Mouse (Mus musculus) mouse embryonic stem cell (cell line): ENCODE data around the gene Necab2.

ENCODE experiments used
- in situ Hi-C, 2 experiments: fragments of 300-500 bp; cut with MboI; formaldehyde crosslinking; loops; 1 replicate in 1 of 2; 3 replicates in 1 of 2; pipeline ENCODE4 v1.14.3; 2019 to 2020; ENCODE audit warnings: low sequenced_read_pairs in 2 of 2, low pct_unique_long_range_greater_than_20kb in 1 of 2, mixed read lengths in 1 of 2; ENCODE audit not compliant: unreplicated experiment in 1 of 2

The Necab2 gene

DNA sequence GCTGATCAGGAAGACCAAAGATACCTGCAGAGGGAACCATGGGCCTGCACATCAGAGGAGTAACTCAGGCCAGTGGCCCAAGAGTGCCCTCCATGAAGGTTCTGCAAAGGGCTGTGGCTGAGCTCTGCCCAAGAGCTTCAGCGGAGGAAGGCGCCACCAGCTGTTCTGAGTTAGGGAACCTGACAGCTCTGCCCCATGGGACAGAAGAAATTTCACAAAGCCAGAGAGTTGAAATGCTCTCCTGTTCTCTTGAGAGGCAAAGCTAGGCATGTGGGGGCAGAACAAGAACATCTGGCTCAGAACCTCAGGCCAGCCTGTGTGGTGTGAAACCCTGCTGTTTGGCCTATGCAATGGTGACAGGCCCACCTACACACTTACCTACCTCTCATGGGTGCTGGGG is 53.3 kb downstream of the Necab2 start:
- in situ Hi-C loops, result loop anchor here in 1 of 2 experiments (5.0 kb wide), 1 partner anchor 48 kb away; no protein-coding TSS in a partner anchor

DNA sequence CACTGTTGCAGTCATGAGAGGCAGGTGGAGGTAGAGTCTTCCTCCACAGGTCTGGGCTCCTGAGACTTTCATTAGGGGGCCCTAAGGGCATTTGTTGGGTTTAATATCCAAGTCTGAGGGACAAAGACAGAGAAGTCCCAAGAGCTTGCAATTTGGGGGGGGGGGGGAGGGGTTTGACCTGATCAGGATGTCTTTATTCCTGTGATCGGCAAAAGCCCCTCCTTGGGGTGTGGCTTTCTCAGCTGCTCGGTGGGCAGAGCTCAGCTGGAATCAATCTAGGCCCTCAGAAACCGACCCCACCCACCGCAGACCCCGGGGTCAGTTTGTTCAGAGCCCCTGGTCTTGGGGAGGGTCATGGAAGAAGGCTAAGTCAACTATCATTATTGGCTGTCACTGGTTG is 55.1 kb downstream of the Necab2 start, which contains the start of gene Slc38a8:
Gene Slc38a8, minus strand, starts transcription at position 101 of the 400 bp plus-strand sequence.
- in situ Hi-C loops, result no loop called here

DNA sequence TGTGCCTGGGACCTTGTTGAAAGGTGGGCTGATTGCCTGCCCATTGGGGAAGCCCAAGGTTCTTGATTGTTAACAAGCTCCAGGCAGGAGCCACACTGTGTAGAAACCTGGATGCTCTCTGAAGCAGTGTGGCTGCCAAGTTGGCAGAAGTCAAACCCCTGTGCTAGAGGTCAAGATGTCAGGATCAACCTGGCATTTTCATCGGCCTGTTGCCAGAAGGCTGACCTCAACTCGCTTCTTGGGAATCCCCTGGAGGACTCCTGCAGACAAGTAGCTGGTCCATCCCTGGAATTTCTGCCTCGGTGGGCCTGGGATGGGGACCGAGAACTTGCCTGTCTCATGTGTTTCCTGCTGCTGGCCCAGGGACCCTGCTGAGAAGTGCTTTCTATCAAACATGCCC is 55.6 kb downstream of the Necab2 start:
- in situ Hi-C loops, result no loop called here

DNA sequence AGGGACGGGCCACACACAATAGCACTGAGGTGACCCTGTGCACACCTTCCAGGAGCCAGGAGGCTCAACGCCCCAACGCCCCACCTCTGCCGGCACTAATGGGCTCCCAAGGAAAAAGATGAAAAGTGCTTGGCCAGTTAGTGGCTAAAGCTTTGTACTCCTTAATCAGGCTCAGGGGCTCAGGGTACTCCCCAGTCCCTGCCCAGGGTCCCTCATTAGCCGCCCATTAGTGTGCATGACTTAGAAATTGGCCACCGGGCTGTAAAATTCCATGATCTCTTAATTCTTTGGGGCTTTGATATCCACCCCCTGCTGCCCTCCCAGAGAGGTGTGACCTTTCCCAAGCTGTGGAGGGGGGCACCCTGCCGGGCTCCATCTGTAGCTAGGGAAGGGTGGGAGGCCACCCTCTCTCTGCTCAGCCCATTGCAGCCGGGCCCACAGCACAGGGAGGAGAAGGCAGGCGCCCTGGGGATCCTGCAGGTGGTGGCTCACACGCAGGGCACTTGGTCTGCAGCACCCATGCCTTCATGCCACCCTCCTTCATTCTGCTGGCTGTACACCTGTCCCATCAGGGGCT is 56.8 kb downstream of the Necab2 start:
- in situ Hi-C loops, result no loop called here

DNA sequence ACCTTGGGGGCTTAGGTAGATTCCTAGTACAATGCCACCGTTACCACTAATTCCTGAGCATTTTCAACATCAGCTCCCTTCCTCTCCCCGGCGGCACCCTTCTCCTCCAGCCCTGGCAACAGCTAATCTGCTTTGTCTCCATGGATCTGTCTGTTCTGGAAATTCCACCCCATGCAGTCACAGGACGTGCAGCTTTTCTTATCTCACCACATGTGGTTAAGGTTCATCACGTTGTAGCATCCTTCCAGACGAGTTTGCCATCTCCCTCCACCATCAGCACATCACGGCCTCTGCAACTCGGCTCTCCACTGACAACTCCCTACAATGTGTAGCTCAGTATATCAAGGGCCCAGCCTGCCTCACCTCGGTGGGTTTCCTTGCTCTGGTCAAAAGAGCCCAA is 59.0 kb downstream of the Necab2 start:
- in situ Hi-C loops, result no loop called here

DNA sequence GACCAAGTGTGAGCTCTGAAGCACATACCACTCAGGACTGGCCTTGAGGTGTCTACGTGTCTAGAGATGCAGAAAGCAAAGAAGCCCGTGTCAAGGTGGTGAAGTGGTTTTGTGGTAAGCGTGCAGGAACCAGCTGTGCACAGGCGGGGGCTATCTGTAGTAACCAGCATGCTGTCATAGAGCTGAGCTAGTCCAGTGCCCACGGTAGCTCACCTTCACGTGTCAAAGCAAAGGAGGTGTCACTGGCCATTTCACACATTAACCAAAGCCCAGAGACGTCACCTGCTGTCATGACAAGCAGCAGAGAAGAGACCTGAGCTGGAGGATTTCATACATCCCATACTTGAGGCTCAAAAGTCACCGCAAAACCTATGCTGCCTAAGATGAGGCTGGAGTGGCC is 59.6 kb downstream of the Necab2 start:
- in situ Hi-C loops, result no loop called here

DNA sequence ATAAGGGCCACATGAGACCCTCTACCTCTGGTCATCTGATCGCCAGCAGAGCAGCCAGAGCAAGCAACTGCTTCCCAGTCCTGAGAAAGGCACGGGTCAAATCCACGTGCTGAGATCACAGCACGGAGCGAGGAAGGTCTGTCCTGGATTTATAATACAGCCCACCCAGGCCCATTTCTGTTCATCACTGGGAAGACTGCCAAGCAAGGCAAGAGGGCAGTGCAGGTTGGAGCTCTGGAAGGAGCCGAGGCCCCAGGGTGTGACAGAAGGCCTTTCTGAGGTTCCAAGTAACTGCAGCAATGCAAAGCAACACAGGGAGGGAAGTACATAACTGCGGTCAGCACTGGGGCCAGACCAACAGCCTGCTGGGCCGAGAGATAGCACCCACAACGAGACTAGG is 64.0 kb downstream of the Necab2 start:
- in situ Hi-C loops, result no loop called here

DNA sequence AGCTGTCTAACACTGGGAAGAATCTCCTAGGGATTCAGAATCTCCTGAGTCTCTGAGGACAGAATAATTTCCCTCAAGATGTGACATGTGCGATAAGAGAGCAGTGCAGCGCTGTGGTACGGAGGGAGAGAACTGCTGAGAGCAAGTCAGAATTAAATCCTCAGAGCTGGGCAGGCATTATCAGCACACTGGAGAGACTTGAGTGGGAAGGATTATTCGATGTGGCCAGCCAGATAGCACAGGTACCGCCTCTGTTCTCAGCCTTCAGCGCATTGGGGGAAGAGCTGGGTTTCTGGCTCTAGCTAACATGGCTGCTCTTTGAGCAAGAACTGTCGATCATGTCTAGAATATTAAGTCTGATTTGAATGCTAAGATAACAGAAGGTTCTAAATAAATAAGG is 65.2 kb downstream of the Necab2 start:
- in situ Hi-C loops, result no loop called here

DNA sequence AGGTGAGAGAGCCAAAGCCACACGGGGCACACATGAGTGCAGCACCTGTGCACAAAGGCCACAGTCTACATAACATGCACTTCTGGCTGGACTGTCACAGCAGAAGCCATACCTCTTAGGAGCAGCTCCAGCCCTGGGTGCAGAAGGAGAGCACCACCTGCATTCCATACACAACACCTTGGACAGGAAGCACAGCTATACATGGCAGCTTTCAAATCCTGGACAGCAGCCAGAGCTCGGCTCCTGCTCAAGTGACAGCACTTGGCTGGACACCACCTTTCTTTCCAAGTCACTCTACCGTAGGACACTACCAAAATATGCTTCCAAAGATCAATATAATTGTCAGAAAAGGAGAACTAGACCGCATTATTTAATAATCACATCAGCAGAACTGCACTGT is 66.9 kb downstream of the Necab2 start:
- in situ Hi-C loops, result no loop called here

DNA sequence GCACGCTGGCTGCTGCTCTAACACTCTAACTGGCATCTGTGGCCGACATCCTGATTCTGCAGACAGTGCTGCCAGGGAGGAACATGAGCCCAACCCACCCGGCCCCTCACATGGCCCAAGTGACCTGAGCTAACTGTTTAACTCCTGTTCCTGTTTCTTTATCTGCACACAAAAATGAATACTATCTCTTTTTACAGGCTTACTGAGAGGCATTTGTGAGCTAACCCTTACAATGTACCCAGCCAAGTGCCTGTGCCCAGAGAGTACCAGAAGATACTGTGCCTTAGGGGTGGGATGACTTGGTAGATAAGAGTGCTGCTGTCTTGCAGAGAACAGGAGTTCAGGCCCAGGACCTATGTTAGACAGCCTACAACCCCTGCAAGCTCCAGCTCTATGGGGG is 68.4 kb downstream of the Necab2 start:
- in situ Hi-C loops, result no loop called here

DNA sequence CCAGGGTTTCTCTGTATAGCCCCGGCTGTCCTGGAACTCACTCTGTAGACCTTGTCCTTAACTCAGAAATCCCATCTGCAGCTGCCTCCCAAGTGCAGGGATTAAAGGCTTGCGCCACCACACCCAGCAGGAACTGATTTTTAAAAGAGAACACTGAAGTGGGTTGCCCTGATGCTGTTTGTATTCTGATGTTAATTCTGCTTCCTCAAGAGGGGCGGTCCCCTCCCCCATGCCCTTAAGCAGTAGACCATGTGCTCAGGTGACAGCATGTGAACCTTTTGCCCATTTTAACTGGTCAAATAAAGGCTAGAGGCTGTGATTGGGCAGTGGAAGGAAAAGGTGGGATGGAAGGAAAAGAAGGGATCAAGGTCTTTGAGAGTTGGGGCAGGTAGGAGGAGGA is 69.2 kb downstream of the Necab2 start:
- in situ Hi-C loops, result no loop called here

DNA sequence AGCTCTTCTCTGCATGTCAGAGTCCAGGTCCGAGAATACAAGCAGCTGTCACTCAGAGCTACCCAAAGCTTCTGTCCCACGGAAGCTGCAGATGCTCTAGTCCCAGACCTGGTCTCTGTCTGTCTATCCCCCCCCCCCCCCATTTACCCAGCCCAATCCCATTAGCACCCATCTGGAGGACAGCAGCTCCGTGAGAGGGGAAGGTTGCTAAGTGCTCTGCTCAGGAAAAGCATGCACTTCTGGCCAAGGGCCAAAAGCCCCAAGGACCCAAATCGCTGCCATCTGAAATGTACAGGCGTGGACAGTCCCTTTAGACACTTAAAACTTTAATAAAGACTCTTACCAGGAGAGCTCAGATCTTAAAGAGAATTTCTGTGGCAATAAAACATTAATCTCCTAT is 70.2 kb downstream of the Necab2 start:
- in situ Hi-C loops, result no loop called here

DNA sequence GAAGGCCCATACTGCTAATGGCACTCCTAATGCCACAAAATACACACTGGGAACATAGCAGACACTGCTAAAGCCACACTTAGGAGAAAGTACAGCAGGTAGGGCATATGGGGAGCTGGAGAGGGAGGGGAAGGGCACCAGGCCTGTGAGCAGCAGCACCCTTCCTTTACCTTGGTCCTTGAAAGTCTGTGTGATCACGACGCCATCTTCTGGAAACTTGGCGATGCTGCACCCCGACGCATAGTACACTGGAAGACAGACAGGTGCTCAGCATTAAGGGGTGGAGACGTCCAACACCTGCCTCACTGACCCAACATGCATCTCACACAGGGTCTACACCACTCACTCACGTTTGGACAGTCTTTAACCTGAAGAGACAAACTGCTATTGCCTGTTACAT is 73.6 kb downstream of the Necab2 start:
- in situ Hi-C loops, result no loop called here
